Mouse (Mus musculus) heart, postnatal 36 days (tissue): ENCODE data around the gene Gm6502. TPM values are rescaled to one million over a fixed set of nuclear protein-coding genes. Genes with fewer than 3 reads are reported as not detected.
"Not testable (repeated sequence)": the region's sequence is repeated elsewhere in the genome, so short reads cannot be mapped to it uniquely, and the experiment has no call there.

Source experiments
- DNase-seq, 2 experiments: peaks; one replicate each; pipeline ENCODE4 v3.0.0; 2021 to 2022
- intact Hi-C: fragments of 180-260 bp; cut with DNase I; formaldehyde crosslinking; loops from one replicate; pipeline ENCODE4 v1.15.1; 2025
- total RNA-seq, 2 experiments: library from RNA; stranded (reverse); gene quantifications; 2 replicates each; pipeline ENCODE4 v1.2.3; 2021

Gene Gm6502
- not detected for total RNA-seq

GRCm38 (mm10) chr5:94314135-94314534 lies at the start of gene Gm6502:
Gene Gm6502, plus strand, starts transcription at chr5:94314435.
- DNase-seq, intact Hi-C loops: not testable (repeated sequence)

- intact Hi-C loops, DNase-seq: not testable (repeated sequence)
Observed at GRCm38 (mm10) chr5:94306696-94307095, 7.5 kb upstream of the Gm6502 start, which contains the start of gene A430089I19Rik. Gene A430089I19Rik, minus strand, starts transcription at chr5:94306796.

- DNase-seq, intact Hi-C loops: not testable (repeated sequence)
Observed at GRCm38 (mm10) chr5:94339449-94339848, 25.2 kb downstream of the Gm6502 start, which contains the start of gene AA792892. Gene AA792892, plus strand, starts transcription at chr5:94339749.

Other genes with a start within 250 kb of the Gm6502 start
- gene BC061212, start 243.9 kb upstream of the Gm6502 start, total RNA-seq, result not detected
- not detected for gene Gm6351, start 238.1 kb upstream of the Gm6502 start, total RNA-seq
- not detected for gene Gm3106, start 96.4 kb upstream of the Gm6502 start, total RNA-seq
- gene A430089I19Rik, start 7.6 kb upstream of the Gm6502 start, total RNA-seq, result not detected
- gene AA792892, start 25.3 kb downstream of the Gm6502 start, total RNA-seq, result not detected
- not detected for gene Gm7682, start 131.3 kb downstream of the Gm6502 start, total RNA-seq
- not detected for gene Gm3139, start 211.9 kb downstream of the Gm6502 start, total RNA-seq